Mouse (Mus musculus): ENCODE results near the gene Ubash3b. TPM values are rescaled to one million over a fixed set of nuclear protein-coding genes. Genes with fewer than 3 reads are reported as not detected.

Gene Ubash3b
- polyA plus RNA-seq, 1 experiment from 2014 or later, result 24.1 TPM

DNA sequence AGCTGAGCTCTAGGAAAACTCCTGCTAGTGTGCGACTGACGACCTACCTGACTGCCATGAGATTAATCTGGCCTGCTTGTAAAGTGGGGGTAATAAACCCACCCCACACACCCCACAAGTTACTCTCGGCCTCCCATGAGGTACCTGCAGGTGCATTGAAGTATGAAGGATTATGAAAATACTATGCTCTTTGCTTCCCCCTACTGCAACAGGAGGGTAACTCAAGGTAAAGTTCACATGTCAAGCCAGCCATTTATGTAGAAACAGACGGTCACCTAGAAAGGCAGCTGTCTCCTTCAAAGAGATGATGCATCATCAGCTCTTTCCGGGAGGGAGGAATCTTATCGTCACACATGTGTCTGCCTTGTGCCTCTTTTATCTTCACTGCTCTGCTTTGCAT is 131.7 kb downstream of the Ubash3b start:
- no peak overlapping the region for H3K4me2 ChIP-seq (replicated peaks)
- H3K27me3 ChIP-seq (replicated peaks), result no peaks in the 10 kb centered on the region

DNA sequence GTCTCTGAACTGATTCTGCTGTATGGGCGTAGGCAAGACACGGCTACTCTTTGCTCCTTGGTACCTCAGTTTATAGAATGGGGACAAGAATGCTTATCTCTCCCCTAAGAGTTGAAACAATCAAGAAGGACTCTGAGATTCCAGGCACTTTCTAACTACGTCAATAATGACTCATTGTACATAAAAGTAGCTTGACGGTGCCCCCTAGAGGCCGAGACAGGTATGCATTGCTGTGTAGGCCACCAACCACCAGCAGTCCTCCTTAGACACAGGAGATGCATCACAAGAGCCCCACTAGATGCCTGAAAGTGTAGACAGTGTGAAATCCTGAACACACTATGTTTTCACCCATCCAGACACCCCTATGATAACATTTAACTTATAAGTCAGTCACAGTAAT is 133.0 kb downstream of the Ubash3b start:
- Histone ChIP-seq H3K4me2 (replicated peaks) (no peak overlapping the region), H3K27ac (no peak overlapping the region), H3K36me3 (0 out of 2 replicates have a peak, but pooled peaks cover 3% of the 10 kb centered on the region), H3K4me1 (peaks cover 3% of the 10 kb centered on the region; the same call in 1 of the 2 replicates), H3K9me3 (no peaks in the 10 kb centered on the region), H3K9ac (no peak overlapping the region), H3K27me3 (replicated peaks) (no peaks in the 10 kb centered on the region), H3K4me3 (no peak overlapping the region)
- 45% methylated on average over 5 of the region's 5 CpGs for WGBS
- ATAC-seq (ENCODE audit: low FRiP score, low read depth), result no peak

More for the DNA sequence above, 131.7 kb downstream of the Ubash3b start:
- no peak overlapping the region for H3K27ac ChIP-seq
- ATAC-seq (ENCODE audit: low FRiP score, low read depth), result no peak
- no peak overlapping the region for H3K4me3 ChIP-seq
- H3K36me3 ChIP-seq, result 0 out of 2 replicates have a peak, but pooled peaks cover 3% of the 10 kb centered on the region
- no peaks in the 10 kb centered on the region for H3K9me3 ChIP-seq
- no peak overlapping the region for H3K9ac ChIP-seq
- peaks cover 3% of the 10 kb centered on the region; the same call in 1 of the 2 replicates for H3K4me1 ChIP-seq
- WGBS, result 77% methylated on average over 6 of the region's 6 CpGs

DNA sequence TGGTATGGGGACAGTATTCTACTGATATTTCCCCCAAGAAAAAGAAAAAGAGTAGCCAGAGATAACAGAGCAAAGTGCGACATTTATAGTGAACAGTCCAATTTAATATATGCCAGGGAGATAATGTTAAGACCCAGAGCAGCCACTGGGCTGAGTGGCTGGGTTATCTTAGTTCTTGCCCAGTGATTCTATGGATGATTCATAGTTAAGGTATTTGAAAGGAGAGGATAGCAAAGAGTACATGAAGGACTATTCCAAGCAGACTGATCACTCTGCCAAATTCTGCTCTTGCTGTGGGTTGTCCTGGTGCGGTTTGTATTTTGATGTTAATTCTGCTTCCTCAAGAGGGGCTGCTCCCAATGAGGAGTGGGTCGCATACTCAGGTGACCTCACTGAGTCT is 139.8 kb downstream of the Ubash3b start:
- H3K4me3 ChIP-seq, result no peak overlapping the region
- no peak overlapping the region for H3K27ac ChIP-seq
- 69% methylated on average over 3 of the region's 3 CpGs for WGBS
- no peak for ATAC-seq (ENCODE audit: low FRiP score, low read depth)
- H3K9ac ChIP-seq, result no peak overlapping the region
- no peaks in the 10 kb centered on the region for H3K36me3 ChIP-seq
- no peaks in the 10 kb centered on the region for H3K27me3 ChIP-seq (replicated peaks)
- H3K4me1 ChIP-seq, result no peaks in the 10 kb centered on the region
- no peaks in the 10 kb centered on the region for H3K9me3 ChIP-seq
- no peak overlapping the region for H3K4me2 ChIP-seq (replicated peaks)

DNA sequence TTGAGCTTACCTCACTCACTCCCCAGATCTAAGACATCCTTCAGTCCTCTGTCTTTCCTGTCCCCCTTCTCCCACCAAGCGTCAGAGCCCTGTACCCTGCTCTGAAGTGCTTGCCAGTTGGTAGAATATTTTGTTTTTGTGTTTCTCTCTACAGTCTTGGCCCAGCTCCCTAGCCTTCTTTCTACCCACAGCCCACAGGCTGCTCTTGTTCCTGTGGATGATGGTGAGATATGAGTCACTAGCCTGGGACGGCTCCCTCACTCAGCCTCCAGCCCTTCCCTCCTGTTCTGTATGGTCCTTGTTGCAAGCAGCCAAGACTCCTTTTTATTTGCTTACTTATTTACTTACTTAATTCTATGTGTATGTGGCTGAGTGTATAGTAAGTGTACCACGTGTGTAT is 141.0 kb downstream of the Ubash3b start:
- ATAC-seq (ENCODE audit: low FRiP score, low read depth), result no peak
- Histone ChIP-seq H3K27ac (no peak overlapping the region), H3K4me2 (replicated peaks) (no peak overlapping the region), H3K27me3 (replicated peaks) (no peaks in the 10 kb centered on the region), H3K4me1 (no peaks in the 10 kb centered on the region), H3K4me3 (no peak overlapping the region), H3K9me3 (no peaks in the 10 kb centered on the region), H3K9ac (no peak overlapping the region), H3K36me3 (no peaks in the 10 kb centered on the region)
- WGBS, result 92% methylated on average over 3 of the region's 3 CpGs

DNA sequence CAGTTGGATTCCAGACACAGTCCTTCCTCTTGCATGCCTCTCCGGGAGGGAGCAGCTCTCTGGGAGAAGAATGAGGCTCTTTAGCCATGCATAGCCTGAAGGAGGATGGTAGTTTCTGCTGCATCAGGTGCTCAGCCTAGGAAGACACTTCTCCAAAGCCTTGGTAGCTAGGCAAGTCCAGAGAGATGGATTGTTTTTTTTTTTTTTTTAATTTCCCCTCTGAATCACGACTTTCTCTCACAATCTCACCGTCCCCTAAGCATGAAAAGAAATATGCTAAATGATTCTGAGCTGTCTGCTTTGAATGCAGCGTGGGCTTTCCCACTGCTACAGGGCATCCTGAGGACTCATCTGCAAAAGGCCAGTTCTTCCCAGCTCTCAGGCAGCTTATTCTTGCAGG is 147.0 kb downstream of the Ubash3b start:
- H3K4me1 ChIP-seq, result peaks cover 26% of the 10 kb centered on the region
- ATAC-seq (ENCODE audit: low FRiP score, low read depth), result no peak
- H3K27me3 ChIP-seq (replicated peaks), result no peaks in the 10 kb centered on the region
- H3K9ac ChIP-seq, result no peak overlapping the region
- H3K27ac ChIP-seq, result no peak overlapping the region
- H3K4me3 ChIP-seq, result no peak overlapping the region
- WGBS, result 28% methylated on average over 4 of the region's 4 CpGs
- no peaks in the 10 kb centered on the region for H3K9me3 ChIP-seq
- no peaks in the 10 kb centered on the region for H3K36me3 ChIP-seq
- H3K4me2 ChIP-seq (replicated peaks), result no peak overlapping the region

DNA sequence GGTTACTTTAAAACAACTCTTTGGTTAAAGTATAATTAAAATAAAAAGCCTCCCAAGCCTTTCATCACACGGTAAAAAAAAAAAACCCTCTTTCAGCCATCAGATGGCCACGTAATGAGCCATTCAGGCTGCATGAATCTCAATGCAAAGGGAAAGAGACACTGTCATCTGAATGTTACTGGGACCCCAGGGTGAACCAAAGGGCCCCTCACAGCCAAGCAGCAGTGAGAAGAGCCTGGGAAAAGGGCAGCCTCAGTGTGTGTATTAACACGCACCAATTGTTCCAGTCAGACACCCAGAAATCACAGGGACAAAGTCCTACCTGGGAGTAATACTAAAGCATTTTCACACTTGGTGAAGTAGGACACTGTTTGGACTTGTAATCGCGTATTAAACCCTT is 149.0 kb downstream of the Ubash3b start:
- no peaks in the 10 kb centered on the region for H3K36me3 ChIP-seq
- ATAC-seq (ENCODE audit: low FRiP score, low read depth), result peak; percentile 71
- peak overlapping the region; percentile 82; the same call in 1 of the 2 replicates for H3K27ac ChIP-seq
- WGBS, result 30% methylated on average over 5 of the region's 5 CpGs
- H3K9me3 ChIP-seq, result no peaks in the 10 kb centered on the region
- peaks cover 26% of the 10 kb centered on the region for H3K4me1 ChIP-seq
- H3K27me3 ChIP-seq (replicated peaks), result no peaks in the 10 kb centered on the region
- H3K4me3 ChIP-seq, result no peak overlapping the region
- H3K4me2 ChIP-seq (replicated peaks), result peak overlapping the region; percentile 35; the same call in 1 of the 2 replicates
- H3K9ac ChIP-seq, result no peak overlapping the region

DNA sequence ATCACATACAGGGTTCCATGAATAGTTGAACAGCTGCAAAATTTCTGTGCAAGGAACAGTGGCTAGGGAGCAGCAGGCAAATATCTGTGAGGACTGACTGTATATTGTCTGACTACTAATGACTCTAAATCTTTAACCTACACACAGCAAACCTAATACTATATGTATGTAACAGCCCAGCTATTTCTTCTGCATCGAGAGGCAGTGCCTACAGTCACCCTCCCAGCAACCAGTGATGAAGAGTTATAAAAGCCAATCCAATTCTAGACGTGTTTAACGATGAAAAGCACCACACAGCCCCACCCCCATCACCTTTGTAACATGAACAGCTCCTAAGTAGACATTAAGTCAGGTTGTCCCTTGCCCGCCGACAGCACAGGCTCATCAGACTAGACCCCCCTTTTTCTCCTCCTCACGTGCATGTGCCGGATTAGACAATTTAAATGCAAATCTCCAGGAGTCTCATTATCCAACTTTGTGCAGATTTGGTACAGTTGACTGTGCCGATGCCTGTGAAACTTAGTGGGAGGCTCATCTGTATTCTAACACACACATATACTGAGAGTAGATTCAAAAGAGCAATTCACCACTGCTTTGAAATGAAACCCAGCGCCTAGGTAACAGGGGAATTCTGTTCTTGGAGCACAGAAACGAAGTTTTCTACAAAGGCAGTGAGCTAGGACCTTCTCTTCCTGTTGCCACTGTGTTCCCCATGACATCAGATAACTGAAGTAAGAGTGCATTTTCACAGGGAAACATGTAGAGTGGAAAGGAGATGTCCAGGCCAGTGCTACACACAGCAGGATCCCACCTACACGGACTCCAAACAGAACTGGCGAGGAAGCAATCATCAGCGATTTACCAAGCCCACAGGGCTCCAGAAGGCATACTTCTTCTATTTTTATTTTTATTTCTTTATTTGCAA is 149.7 kb downstream of the Ubash3b start:
- no peaks in the 10 kb centered on the region for H3K27me3 ChIP-seq (replicated peaks)
- H3K9me3 ChIP-seq, result no peaks in the 10 kb centered on the region
- H3K9ac ChIP-seq, result peak overlapping the region; percentile 18; the same call in 1 of the 2 replicates
- H3K27ac ChIP-seq, result peak overlapping the region; percentile 82
- no peak overlapping the region for H3K4me3 ChIP-seq
- peak overlapping the region; percentile 35; the same call in 1 of the 2 replicates for H3K4me2 ChIP-seq (replicated peaks)
- no peaks in the 10 kb centered on the region for H3K36me3 ChIP-seq
- whole genome bisulfite sequencing, result 31% methylated on average over 13 of the region's 13 CpGs
- H3K4me1 ChIP-seq, result peaks cover 26% of the 10 kb centered on the region
- ATAC-seq (ENCODE audit: low FRiP score, low read depth), result peak; percentile 92

DNA sequence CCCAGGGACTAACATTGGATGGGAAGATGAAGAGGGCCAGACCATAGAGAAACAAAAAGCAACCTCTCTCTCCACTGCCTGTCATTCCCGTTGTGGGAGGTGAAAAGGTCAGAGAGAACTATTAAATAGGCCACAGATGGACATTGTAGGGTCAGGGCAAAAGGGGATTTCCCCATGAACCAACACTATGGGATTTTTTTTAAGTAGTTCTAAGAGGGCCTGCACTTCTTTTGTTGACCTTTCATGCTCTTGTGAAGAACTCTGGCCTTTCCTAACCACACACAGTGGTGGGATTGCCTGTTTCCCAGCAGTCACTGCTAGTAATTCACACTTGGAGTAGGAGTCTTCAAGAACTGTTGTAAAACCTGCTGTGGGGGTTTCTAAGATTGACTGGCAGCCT is 153.7 kb downstream of the Ubash3b start:
- Histone ChIP-seq H3K36me3 (no peaks in the 10 kb centered on the region), H3K4me3 (no peak overlapping the region), H3K4me1 (peaks cover 16% of the 10 kb centered on the region), H3K27me3 (replicated peaks) (no peaks in the 10 kb centered on the region), H3K9me3 (no peaks in the 10 kb centered on the region), H3K27ac (no peak overlapping the region), H3K4me2 (replicated peaks) (no peak overlapping the region), H3K9ac (no peak overlapping the region)
- WGBS, result 2% methylated on average over 1 of the region's 1 CpGs
- no peak for ATAC-seq (ENCODE audit: low FRiP score, low read depth)

DNA sequence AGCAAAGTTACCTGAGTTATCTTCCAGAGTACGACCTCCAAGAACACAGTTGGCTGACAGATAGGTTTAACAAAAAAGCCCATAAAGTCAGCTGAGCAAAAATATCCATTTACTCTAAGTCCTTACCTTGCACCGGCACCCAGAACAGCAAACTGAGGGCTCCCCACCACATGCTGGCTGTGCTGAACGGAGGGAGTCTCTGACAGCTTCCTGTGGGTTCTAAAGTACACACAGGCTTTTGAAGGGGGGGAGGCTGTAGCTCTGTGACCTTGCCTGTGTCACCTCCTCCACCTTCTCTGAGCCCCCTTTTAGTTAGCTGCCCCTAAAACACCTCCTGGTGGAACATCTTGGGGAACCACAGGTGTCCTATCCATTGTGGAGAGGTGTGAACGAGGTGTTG is 157.1 kb downstream of the Ubash3b start, which contains the start of gene Crtam:
Crtam (minus strand) TSS at position 214 of the 400 bp plus-strand sequence.
- no peak within 1 kb of the TSS for H3K27ac ChIP-seq
- ATAC-seq (ENCODE audit: low FRiP score, low read depth), result no peak
- H3K9ac ChIP-seq, result no peak within 1 kb of the TSS
- H3K9me3 ChIP-seq, result no peaks in the 10 kb centered on the region
- H3K4me2 ChIP-seq (replicated peaks), result no peak within 1 kb of the TSS
- H3K36me3 ChIP-seq, result no peaks in the 10 kb centered on the region
- WGBS, result 72% methylated on average over 4 of the region's 4 CpGs
- no peaks in the 10 kb centered on the region for H3K27me3 ChIP-seq (replicated peaks)
- no peaks in the 10 kb centered on the region; the same call in 1 of the 2 replicates for H3K4me1 ChIP-seq
- no peak within 1 kb of the TSS for H3K4me3 ChIP-seq

DNA sequence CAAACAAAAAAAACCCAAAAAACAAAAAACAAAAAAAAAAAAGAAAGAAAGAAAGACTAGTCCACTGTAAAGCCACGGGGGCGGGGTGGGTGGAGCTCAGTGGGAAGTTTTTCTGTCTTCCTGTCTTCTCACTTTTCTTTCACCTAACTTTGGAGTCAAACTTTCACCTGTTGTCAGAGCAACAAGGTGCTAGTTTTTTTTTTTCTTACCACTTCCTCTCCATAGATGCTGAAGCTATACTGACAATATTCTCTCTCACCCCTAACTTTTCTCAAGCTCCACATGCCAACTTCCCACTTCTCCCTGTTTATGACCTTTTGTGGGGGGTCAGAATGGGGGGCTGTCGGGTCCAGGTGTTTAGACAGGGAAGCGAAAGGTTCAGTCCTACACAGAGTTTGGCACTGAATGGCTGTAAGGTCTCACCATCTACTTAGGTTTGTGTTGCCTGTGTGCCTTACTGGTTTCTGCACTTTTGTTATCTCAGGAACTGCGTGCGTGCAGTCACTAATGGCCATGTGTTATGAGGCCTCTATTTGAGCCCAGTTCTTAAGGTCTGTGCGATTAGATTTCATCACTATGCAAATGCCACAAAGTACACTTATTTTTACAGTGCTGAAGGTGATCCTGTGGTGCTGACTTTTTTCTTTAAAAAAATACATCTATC is 164.2 kb downstream of the Ubash3b start:
- Histone ChIP-seq H3K4me2 (replicated peaks) (no peak overlapping the region), H3K27me3 (replicated peaks) (no peaks in the 10 kb centered on the region), H3K36me3 (no peaks in the 10 kb centered on the region), H3K4me1 (no peaks in the 10 kb centered on the region; the same call in 1 of the 2 replicates), H3K4me3 (no peak overlapping the region), H3K27ac (no peak overlapping the region), H3K9ac (no peak overlapping the region), H3K9me3 (no peaks in the 10 kb centered on the region)
- WGBS, result 91% methylated on average over 7 of the region's 7 CpGs
- ATAC-seq (ENCODE audit: low FRiP score, low read depth), result no peak

DNA sequence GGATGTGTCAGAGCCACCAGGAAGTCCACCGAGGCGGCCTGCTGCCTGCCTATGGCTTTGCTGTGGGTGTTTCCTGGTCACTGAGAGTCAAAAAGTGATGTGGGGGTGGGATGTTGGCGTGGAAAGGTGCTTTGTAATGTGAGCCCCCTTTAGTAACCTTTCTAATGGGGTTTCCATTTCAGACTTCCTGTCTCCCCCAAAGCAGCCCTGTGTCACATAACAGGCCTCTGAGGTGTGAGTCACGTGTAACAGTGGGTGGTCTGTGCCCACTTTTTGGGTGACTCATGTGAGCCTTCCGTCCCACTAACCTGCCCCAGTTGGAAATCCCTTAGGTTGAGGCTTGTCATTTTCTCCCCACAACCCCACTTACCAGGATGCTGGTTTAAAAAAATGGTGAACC is 167.4 kb downstream of the Ubash3b start:
- Histone ChIP-seq H3K36me3 (no peaks in the 10 kb centered on the region), H3K9me3 (no peaks in the 10 kb centered on the region), H3K27me3 (replicated peaks) (no peaks in the 10 kb centered on the region), H3K4me1 (peaks cover 3% of the 10 kb centered on the region; the same call in 1 of the 2 replicates), H3K4me3 (no peak overlapping the region), H3K4me2 (replicated peaks) (no peak overlapping the region), H3K27ac (no peak overlapping the region), H3K9ac (no peak overlapping the region)
- 84% methylated on average over 5 of the region's 5 CpGs for WGBS
- no peak for ATAC-seq (ENCODE audit: low FRiP score, low read depth)

DNA sequence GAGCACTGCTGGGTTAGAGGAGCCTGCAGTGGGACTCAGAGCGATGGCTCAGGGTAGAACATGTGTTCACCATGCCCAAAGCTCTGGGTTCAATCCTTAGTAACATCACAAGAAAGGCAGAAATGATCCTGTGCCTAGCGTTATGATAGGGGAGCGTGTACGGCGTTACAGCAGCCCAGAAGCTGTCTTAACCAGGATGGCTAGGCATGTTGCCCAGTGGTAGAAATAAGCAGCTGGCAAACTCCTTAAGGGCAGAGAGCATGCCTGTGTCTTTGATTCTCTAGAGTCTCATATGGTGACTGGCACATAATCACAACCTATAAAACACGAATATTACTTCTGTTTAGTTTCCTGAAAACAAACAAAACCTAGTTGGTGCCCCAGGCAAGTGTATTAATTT is 170.0 kb downstream of the Ubash3b start:
- Histone ChIP-seq H3K4me2 (replicated peaks) (no peak overlapping the region), H3K9me3 (no peaks in the 10 kb centered on the region), H3K27ac (no peak overlapping the region), H3K27me3 (replicated peaks) (no peaks in the 10 kb centered on the region), H3K9ac (no peak overlapping the region), H3K4me3 (no peak overlapping the region), H3K36me3 (no peaks in the 10 kb centered on the region), H3K4me1 (peaks cover 3% of the 10 kb centered on the region; the same call in 1 of the 2 replicates)
- ATAC-seq (ENCODE audit: low FRiP score, low read depth), result no peak
- 86% methylated on average over 6 of the region's 6 CpGs for WGBS

Data from neural tube, embryonic 12.5 days (tissue).